Mouse (Mus musculus) midbrain, embryonic 11.5 days (tissue): ENCODE measurements around the gene Rtn4rl2. TPM values are rescaled to one million over a fixed set of nuclear protein-coding genes. Genes with fewer than 3 reads are reported as not detected.

Source experiments
- ATAC-seq: fragments of 200-750 bp; cut with Nextera tagmentation; 2 replicates; pipeline ENCODE4 v1.8.0; 2017; ENCODE audit warnings: moderate TSS enrichment, moderate library complexity; ENCODE audit not compliant: low FRiP score
- DNase-seq: peaks from one replicate; pipeline ENCODE4 v3.0.0; 2015; ENCODE audit warnings: low spot score; ENCODE audit errors: missing footprints
- H3K27ac ChIP-seq: fragments of 300-500 bp; sonication (generic); 2 replicates; pipeline ENCODE4 v1.5.1; 2014; ENCODE audit warnings: low read depth, low read length
- H3K27me3 ChIP-seq: fragments of 300-500 bp; sonication (generic); 2 replicates; pipeline ENCODE4 v1.6.1; 2014; ENCODE audit warnings: mild to moderate bottlenecking, low read length, moderate library complexity, mixed read lengths; ENCODE audit not compliant: control insufficient read depth, insufficient read depth
- H3K36me3 ChIP-seq: fragments of 300-500 bp; sonication (generic); 2 replicates; pipeline ENCODE4 v1.6.1; 2014; ENCODE audit warnings: mild to moderate bottlenecking, low read length, moderate library complexity, mixed read lengths; ENCODE audit not compliant: control insufficient read depth, insufficient read depth
- H3K4me1 ChIP-seq: fragments of 300-500 bp; sonication (generic); 2 replicates; pipeline ENCODE4 v1.6.1; 2014; ENCODE audit warnings: low read length; ENCODE audit not compliant: control insufficient read depth, insufficient read depth
- H3K4me2 ChIP-seq: fragments of 300-500 bp; sonication (generic); 2 replicates; pipeline ENCODE4 v1.6.1; 2014; ENCODE audit warnings: mild to moderate bottlenecking, moderate library complexity
- H3K4me3 ChIP-seq: fragments of 300-500 bp; sonication (generic); 2 replicates; pipeline ENCODE4 v1.5.1; 2014; ENCODE audit warnings: low read depth, low read length
- H3K9ac ChIP-seq: fragments of 300-500 bp; sonication (generic); 2 replicates; pipeline ENCODE4 v1.6.1; 2014; ENCODE audit warnings: low read length
- H3K9me3 ChIP-seq: fragments of 300-500 bp; sonication (generic); 2 replicates; pipeline ENCODE4 v1.6.1; 2016; ENCODE audit warnings: low read length; ENCODE audit not compliant: control insufficient read depth
- WGBS: fragments of 180-500 bp; shearing (Covaris S2); extraction: QIAGEN DNeasy Blood & Tissue Kit; methylation state at CpG from one replicate; pipeline ENCODE4 v1.1.7; 2014; 5-methylcytosine and 5-hydroxymethylcytosine counted together
- microRNA-seq: library from miRNA; unstranded; fragments of <30 nt; microRNA quantifications from one replicate; pipeline ENCODE4, GENCODE M21; 2017
- polyA plus RNA-seq: library from polyadenylated mRNA; unstranded; fragments of >200 nt; fragmentation: Nextera tagmentation; extraction: Ambion mirVana; gene quantifications from 2 replicates; pipeline ENCODE4 v1.2.1, GENCODE M21; 2014

The Rtn4rl2 gene
- polyA plus RNA-seq, 1 experiment from 2014 or later = 1.4 TPM

- Histone ChIP-seq H3K27me3 (no peaks in the 10 kb centered on the region), H3K9ac (peak overlapping the region; percentile 68), H3K36me3 (no peaks in the 10 kb centered on the region), H3K4me2 (peak overlapping the region; percentile 82), H3K4me1 (peaks cover 4% of the 10 kb centered on the region; the same call in 1 of the 2 replicates), H3K9me3 (no peaks in the 10 kb centered on the region), H3K4me3 (peak overlapping the region; percentile 70), H3K27ac (no peak overlapping the region)
- DNase-seq (no peak), ATAC-seq (no peak; the same call in none of the 2 replicates)
- under 1% methylated on average over 29 of the region's 29 CpGs for WGBS
Measured at GRCm38 (mm10) chr2:84827283-84827920, 59.1 kb downstream of the Rtn4rl2 start.

- ATAC-seq (peak; percentile 90), DNase-seq (peak; percentile 97)
- no peaks in the 10 kb centered on the region for H3K9me3 ChIP-seq
- peaks cover 4% of the 10 kb centered on the region; the same call in 1 of the 2 replicates for H3K4me1 ChIP-seq
- peak within 1 kb of the TSS; percentile 82 for H3K4me2 ChIP-seq
- H3K27ac ChIP-seq = no peak within 1 kb of the TSS
- peak within 1 kb of the TSS; percentile 70 for H3K4me3 ChIP-seq
- peak within 1 kb of the TSS; percentile 68 for H3K9ac ChIP-seq
- WGBS = under 1% methylated on average over 34 of the region's 34 CpGs
- H3K36me3 ChIP-seq = no peaks in the 10 kb centered on the region
- H3K27me3 ChIP-seq = no peaks in the 10 kb centered on the region
Measured at GRCm38 (mm10) chr2:84826488-84827282, 59.8 kb downstream of the Rtn4rl2 start, which contains the start of gene Timm10. Timm10 (plus strand) TSS chr2:84826997.

DNA sequence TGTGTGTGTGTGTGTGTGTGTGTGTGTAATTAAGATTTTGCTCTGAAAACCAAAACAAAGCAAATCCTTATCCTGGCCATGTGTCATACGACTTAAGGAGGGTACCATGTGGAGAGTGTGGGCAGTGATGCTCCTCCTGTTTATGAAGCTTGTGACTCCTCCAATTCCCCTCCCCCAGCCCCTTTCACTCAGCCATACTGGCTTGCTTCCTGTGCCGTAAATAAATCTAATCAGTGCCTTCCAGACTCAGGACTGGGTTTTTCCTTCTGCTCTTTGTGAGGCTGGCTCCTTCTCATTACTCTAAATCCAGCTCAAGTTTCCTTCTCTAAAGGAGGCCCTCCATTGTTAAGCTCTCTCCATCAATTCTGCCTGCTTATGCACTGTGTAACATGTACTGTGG lies 63.3 kb downstream of the Rtn4rl2 start:
- Histone ChIP-seq H3K27me3 (no peaks in the 10 kb centered on the region), H3K9me3 (no peaks in the 10 kb centered on the region)
- 66% methylated on average over 2 of the region's 2 CpGs for WGBS

DNA sequence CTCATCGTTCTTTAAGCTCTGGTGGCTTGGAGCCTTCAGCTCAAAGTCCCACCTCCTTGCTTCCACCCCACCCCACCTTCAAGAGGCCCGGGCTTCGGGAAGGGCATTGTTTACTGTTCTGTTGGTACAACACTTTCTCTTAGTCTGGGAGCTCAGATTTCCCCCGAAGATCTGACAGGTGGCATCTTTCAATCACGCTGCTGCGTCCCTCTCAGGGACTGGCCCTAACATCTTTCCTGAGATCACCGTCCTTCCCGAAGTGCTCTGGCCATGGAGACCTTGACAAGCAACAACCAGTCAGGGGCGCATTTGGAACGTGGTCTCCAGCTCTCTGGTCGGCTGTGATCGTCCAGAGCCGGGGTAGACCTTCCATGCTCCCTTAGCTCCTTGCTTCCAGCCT lies 64.0 kb downstream of the Rtn4rl2 start, which contains the start of gene Smtnl1:
Smtnl1 (minus strand) TSS at position 101 of the 400 bp plus-strand sequence.
- ATAC-seq = no peak
- Histone ChIP-seq H3K27ac (no peak within 1 kb of the TSS), H3K27me3 (no peaks in the 10 kb centered on the region), H3K4me3 (no peak within 1 kb of the TSS), H3K9ac (no peak within 1 kb of the TSS), H3K36me3 (no peaks in the 10 kb centered on the region), H3K4me1 (peaks cover 2% of the 10 kb centered on the region; the same call in 1 of the 2 replicates), H3K4me2 (no peak within 1 kb of the TSS), H3K9me3 (no peaks in the 10 kb centered on the region)
- peak; percentile 21 for DNase-seq
- 71% methylated on average over 13 of the region's 13 CpGs for WGBS

More for the DNA sequence above, 63.3 kb downstream of the Rtn4rl2 start:
- DNase-seq (peak; percentile 39), ATAC-seq (no peak)
- Histone ChIP-seq H3K27ac (no peak overlapping the region), H3K4me2 (no peak overlapping the region), H3K4me1 (peaks cover 4% of the 10 kb centered on the region; the same call in 1 of the 2 replicates), H3K36me3 (no peaks in the 10 kb centered on the region), H3K9ac (no peak overlapping the region), H3K4me3 (no peak overlapping the region)

Small RNAs within 50 kb of the gene (microRNA-seq; reads per million reads assigned to microRNA genes)
- gene Gm24332 = not detected

Other genes starting within 250 kb of the Rtn4rl2 start
- gene Ctnnd1, start 235.9 kb downstream of the Rtn4rl2 start, polyA plus RNA-seq = 36.8 and 38.3 TPM in 2 replicates
- 0.19 and 0.41 TPM in 2 replicates for gene Btbd18, start 227.6 kb downstream of the Rtn4rl2 start, polyA plus RNA-seq
- gene Selenoh, start 215.9 kb downstream of the Rtn4rl2 start, polyA plus RNA-seq = 450 and 473 TPM in 2 replicates
- gene Gm28635, start 208.7 kb downstream of the Rtn4rl2 start, polyA plus RNA-seq = not detected in 2 replicates
- gene Med19, start 208.3 kb downstream of the Rtn4rl2 start, polyA plus RNA-seq = 70.7 and 73.2 TPM in 2 replicates
- gene Tmx2, start 207.6 kb downstream of the Rtn4rl2 start, polyA plus RNA-seq = 193 and 195 TPM in 2 replicates
- gene Zdhhc5, start 171.5 kb downstream of the Rtn4rl2 start, polyA plus RNA-seq = 22.4 and 23.9 TPM in 2 replicates
- gene Clp1, start 159.4 kb downstream of the Rtn4rl2 start, polyA plus RNA-seq = 54.4 and 57.0 TPM in 2 replicates
- 13.6 and 14.2 TPM in 2 replicates for gene Ypel4, start 152.7 kb downstream of the Rtn4rl2 start, polyA plus RNA-seq
- 4.5 and 6.5 TPM in 2 replicates for gene Gm19426, start 143.1 kb downstream of the Rtn4rl2 start, polyA plus RNA-seq
- gene Serping1, start 111.3 kb downstream of the Rtn4rl2 start, polyA plus RNA-seq = 37.0 and 39.2 TPM in 2 replicates
- gene Ube2l6, start 87.9 kb downstream of the Rtn4rl2 start, polyA plus RNA-seq = 39.4 and 39.5 TPM in 2 replicates
- gene Smtnl1, start 64.1 kb downstream of the Rtn4rl2 start, polyA plus RNA-seq = 0.15 TPM in 1 of 2 replicates, not detected in the other
- 38.1 and 43.1 TPM in 2 replicates for gene Timm10, start 59.7 kb downstream of the Rtn4rl2 start, polyA plus RNA-seq
- 16.3 and 18.6 TPM in 2 replicates for gene Slc43a1, start 47.9 kb downstream of the Rtn4rl2 start, polyA plus RNA-seq
- 17.6 and 19.0 TPM in 2 replicates for gene Slc43a3, start 49.9 kb upstream of the Rtn4rl2 start, polyA plus RNA-seq
- gene Prg2, start 93.8 kb upstream of the Rtn4rl2 start, polyA plus RNA-seq = 0.22 and 0.52 TPM in 2 replicates
- not detected in 2 replicates for gene Prg3, start 101.5 kb upstream of the Rtn4rl2 start, polyA plus RNA-seq
- gene Ssrp1, start 150.5 kb upstream of the Rtn4rl2 start, polyA plus RNA-seq = 345 and 352 TPM in 2 replicates
- gene P2rx3, start 150.8 kb upstream of the Rtn4rl2 start, polyA plus RNA-seq = 2.8 and 3.0 TPM in 2 replicates
- gene Tnks1bp1, start 161.3 kb upstream of the Rtn4rl2 start, polyA plus RNA-seq = 8.1 and 9.6 TPM in 2 replicates
- 29.8 and 29.9 TPM in 2 replicates for gene Aplnr, start 249.5 kb upstream of the Rtn4rl2 start, polyA plus RNA-seq